Mouse (Mus musculus) G1E (cell line): Measurements from ENCODE around the gene Cmbl.

Experiments
- CTCF ChIP-seq: IDR thresholded peaks from 2 replicates; pipeline ENCODE4 v1.5.1; 2012; ENCODE audit warnings: low read depth, low read length, inconsistent platforms, mixed read lengths
- GATA1 ChIP-seq: IDR thresholded peaks from 2 replicates; pipeline ENCODE4 v1.6.1; 2012; ENCODE audit warnings: borderline replicate concordance, low read length, inconsistent platforms, mixed read lengths
- GATA2 ChIP-seq: IDR thresholded peaks from 2 replicates; pipeline ENCODE4 v1.6.1; 2012; ENCODE audit warnings: low read depth, low read length, inconsistent platforms, borderline replicate concordance
- POLR2AphosphoS5 ChIP-seq: IDR thresholded peaks from 2 replicates; pipeline ENCODE4 v1.6.1; 2012; ENCODE audit warnings: low read depth, low read length, inconsistent platforms; ENCODE audit not compliant: insufficient replicate concordance
- TAL1 ChIP-seq: conservative IDR thresholded peaks from 2 replicates; pipeline ENCODE4 v1.6.1; 2012; ENCODE audit warnings: low read depth, low read length, inconsistent platforms, mixed read lengths

DNA sequence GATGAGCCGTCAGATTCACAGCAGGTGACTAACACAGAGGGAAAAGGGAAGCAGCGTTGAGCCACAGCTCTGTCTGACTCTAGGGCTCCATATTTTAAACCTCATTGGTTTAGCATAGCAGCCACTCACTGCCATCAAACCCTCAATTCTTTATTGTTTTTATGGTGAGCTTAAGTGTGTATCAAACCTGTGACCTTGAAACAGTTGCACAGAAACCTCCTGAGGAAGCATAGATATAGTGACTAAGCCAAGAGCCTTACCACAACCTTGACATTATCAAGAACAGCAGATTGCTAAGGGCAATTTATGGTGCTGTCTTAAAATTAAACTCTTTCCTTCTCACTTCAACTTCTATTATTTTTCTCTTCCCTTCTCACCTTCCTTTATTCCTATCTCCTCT is 31.7 kb upstream of the Cmbl start:
- TF ChIP-seq CTCF (no peak), GATA1 (no peak), POLR2AphosphoS5 (no peak), TAL1 (peak; percentile 85), GATA2 (no peak)
